Mouse (Mus musculus): ENCODE results near the gene Kbtbd7.
"Not testable (repeated sequence)": the region's sequence is repeated elsewhere in the genome, so short reads cannot be mapped to it uniquely, and the experiment has no call there.

Gene Kbtbd7

GRCm38 (mm10) chr14:79445055-79445620, 18.8 kb downstream of the Kbtbd7 start:
- in situ Hi-C loops (cut with MboI, MseI) = no loop called here

- in situ Hi-C loops (cut with MboI, MseI) = not testable (repeated sequence)
These were observed 25.6 kb downstream of the Kbtbd7 start, which contains the start of gene Kbtbd6 for GRCm38 (mm10) chr14:79451681-79452590. TSS of gene Kbtbd6 (plus strand) at chr14:79451835.

- in situ Hi-C loops (cut with MboI, MseI) = not testable (repeated sequence)
These were observed 26.3 kb downstream of the Kbtbd7 start for GRCm38 (mm10) chr14:79452591-79452934.

- in situ Hi-C loops (cut with MboI, MseI) = no loop called here
These were observed 34.1 kb downstream of the Kbtbd7 start for GRCm38 (mm10) chr14:79460401-79460800.

GRCm38 (mm10) chr14:79460988-79461387, 34.7 kb downstream of the Kbtbd7 start:
- in situ Hi-C loops (cut with MboI, MseI) = no loop called here

GRCm38 (mm10) chr14:79465623-79466022, 39.3 kb downstream of the Kbtbd7 start:
- in situ Hi-C loops (cut with MboI, MseI) = no loop called here

GRCm38 (mm10) chr14:79467621-79468020, 41.3 kb downstream of the Kbtbd7 start:
- in situ Hi-C loops (cut with MboI, MseI) = no loop called here

GRCm38 (mm10) chr14:79473384-79473783, 47.1 kb downstream of the Kbtbd7 start:
- in situ Hi-C loops (cut with MboI, MseI) = no loop called here
